Mouse (Mus musculus) ES-E14 (cell line): ENCODE data around the gene Adcy4. TPM values are rescaled to one million over a fixed set of nuclear protein-coding genes. Genes with fewer than 3 reads are reported as not detected.

Experiments
- DNase-seq: peaks from one replicate; pipeline ENCODE4 v3.0.0-alpha.2; 2013; ENCODE audit warnings: low read depth, low spot score
- H3K27ac ChIP-seq: 2 replicates; pipeline ENCODE4 v1.5.1; 2012; ENCODE audit warnings: low read depth, mild to moderate bottlenecking, low read length, moderate library complexity, mixed read lengths; ENCODE audit not compliant: poor library complexity, insufficient read depth, severe bottlenecking
- H3K36me3 ChIP-seq: 2 replicates; pipeline ENCODE4 v1.6.1; 2012; ENCODE audit warnings: mild to moderate bottlenecking, low read length, moderate library complexity, mixed read lengths; ENCODE audit not compliant: control insufficient read depth, poor library complexity, insufficient read depth, severe bottlenecking
- H3K4me1 ChIP-seq, 2 experiments: fragments of 150-350 bp in 1 of 2; sonication (generic) in 1 of 2; 2 replicates each; pipeline ENCODE4 v1.6.1; 2012; ENCODE audit warnings: low read length in 2 of 2, mild to moderate bottlenecking in 1 of 2, mixed read lengths in 1 of 2; ENCODE audit not compliant: control insufficient read depth in 2 of 2, insufficient read depth in 2 of 2, poor library complexity in 1 of 2
- H3K4me3 ChIP-seq, 2 experiments: fragments of 150-350 bp in 1 of 2; sonication (generic) in 1 of 2; 2 replicates each; pipeline ENCODE4 v1.5.1; 2012; ENCODE audit warnings: low read length in 2 of 2, low read depth in 1 of 2, mild to moderate bottlenecking in 1 of 2, mixed read lengths in 1 of 2; ENCODE audit not compliant: insufficient read depth in 1 of 2, poor library complexity in 1 of 2, severe bottlenecking in 1 of 2
- H3K9ac ChIP-seq: 2 replicates; pipeline ENCODE4 v1.6.1; 2012; ENCODE audit warnings: low read depth, mild to moderate bottlenecking, low read length, mixed read lengths; ENCODE audit not compliant: poor library complexity, insufficient read depth, severe bottlenecking
- H3K9me3 ChIP-seq: fragments of 150-350 bp; sonication (generic); 2 replicates; pipeline ENCODE4 v1.6.1; 2012; ENCODE audit warnings: low read depth, mild to moderate bottlenecking, low read length; ENCODE audit not compliant: control insufficient read depth, insufficient read depth
- CHD2 ChIP-seq: IDR thresholded peaks from 2 replicates; pipeline ENCODE4 v1.6.1; 2014; ENCODE audit warnings: mild to moderate bottlenecking, low read depth, low read length, inconsistent platforms
- HCFC1 ChIP-seq: IDR thresholded peaks from 2 replicates; pipeline ENCODE4 v1.6.1; 2012; ENCODE audit warnings: low read length, inconsistent platforms, borderline replicate concordance; ENCODE audit not compliant: insufficient read depth
- MAFK ChIP-seq: IDR thresholded peaks from 2 replicates; pipeline ENCODE4 v1.6.1; 2014; ENCODE audit warnings: mild to moderate bottlenecking, low read depth, low read length, inconsistent platforms; ENCODE audit not compliant: insufficient read depth
- ZC3H11A ChIP-seq: IDR thresholded peaks from 2 replicates; pipeline ENCODE4 v1.6.1; 2012; ENCODE audit warnings: low read depth, mild to moderate bottlenecking, inconsistent platforms, low read length, borderline replicate concordance
- ZNF384 ChIP-seq: IDR thresholded peaks from 2 replicates; pipeline ENCODE4 v1.6.1; 2012; ENCODE audit warnings: low read depth, low read length, inconsistent platforms
- in situ Hi-C, 2 experiments: fragments of 600-800 bp; cut with MboI; formaldehyde crosslinking; loops; one replicate each; pipeline ENCODE4 v1.15.1; 2025; ENCODE audit warnings: low sequenced_read_pairs in 2 of 2, inconsistent platforms in 1 of 2; ENCODE audit not compliant: unreplicated experiment in 2 of 2
- total RNA-seq: library from RNA; depleted of rRNA; stranded (reverse); fragments of 300-350 nt; gene quantifications from 2 replicates; pipeline ENCODE4 v1.2.3, GENCODE M21; 2012

Gene Adcy4
- total RNA-seq, 1 experiment = 0.27 TPM

DNA sequence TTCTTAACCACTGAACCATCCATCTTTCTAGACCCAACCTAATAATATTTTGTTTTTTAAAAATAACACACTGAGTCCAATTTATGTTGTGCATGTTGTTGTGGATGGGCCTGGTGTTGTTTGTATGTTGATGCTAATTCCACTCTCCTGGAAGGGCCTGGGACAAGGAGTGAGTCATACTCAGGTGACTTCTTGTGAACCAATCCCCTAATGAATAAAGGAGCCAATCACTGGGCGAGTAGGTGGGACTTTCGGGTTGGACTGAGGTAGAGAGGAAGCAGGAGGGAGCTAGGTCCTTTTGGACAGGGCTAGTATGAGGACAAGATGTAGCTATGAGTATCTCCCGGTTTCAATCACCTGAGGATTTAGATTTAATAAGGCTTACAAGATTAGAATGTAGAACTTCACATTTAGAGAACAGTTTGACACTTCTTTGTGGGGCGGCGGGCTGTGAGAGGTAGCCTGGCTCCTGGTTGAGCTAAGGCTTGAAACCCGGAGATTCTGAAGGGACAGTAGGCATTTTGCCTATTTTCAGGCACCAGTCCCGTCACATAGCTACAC is 36.0 kb upstream of the Adcy4 start:
- H3K36me3 ChIP-seq = no peaks in the 10 kb centered on the region
- H3K4me3 ChIP-seq = no peak overlapping the region
- no peak for DNase-seq
- H3K9ac ChIP-seq = no peak overlapping the region
- no peaks in the 10 kb centered on the region for H3K9me3 ChIP-seq
- peaks cover 0 to 5% of the 10 kb centered on the region in 2 experiments; a peak in 1 of 4 replicates for H3K4me1 ChIP-seq
- TF ChIP-seq ZC3H11A (no peak), MAFK (no peak), HCFC1 (no peak), CHD2 (no peak), ZNF384 (no peak)
- in situ Hi-C loops = no loop called here
- H3K27ac ChIP-seq = no peak overlapping the region

DNA sequence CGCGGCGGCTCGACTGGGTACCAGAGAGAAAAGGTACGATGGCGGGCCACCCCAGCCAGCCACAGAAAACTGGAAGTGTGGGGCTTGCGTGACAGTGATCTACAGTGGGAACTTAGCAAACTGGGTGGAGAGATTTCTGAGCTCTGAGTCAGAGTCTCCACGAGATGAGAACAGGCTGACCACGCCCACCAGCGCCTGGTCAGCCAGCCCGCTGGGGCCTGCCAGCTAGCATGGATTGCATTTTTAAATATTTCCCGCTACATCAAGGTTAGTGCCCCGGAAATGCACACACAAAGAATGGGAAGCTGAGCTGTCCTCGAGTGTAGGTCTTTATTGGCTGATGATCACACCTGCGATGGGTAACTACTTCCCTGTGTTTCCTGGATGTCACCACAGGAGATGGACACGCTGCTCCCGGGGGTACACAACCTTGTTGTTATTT is 31.4 kb upstream of the Adcy4 start:
- Histone ChIP-seq H3K27ac (no peak overlapping the region; the same call in 1 of the 2 replicates), H3K9ac (peak overlapping the region; percentile 66), H3K9me3 (peaks cover 2% of the 10 kb centered on the region; the same call in 1 of the 2 replicates), H3K4me1 (peaks cover 0 to 5% of the 10 kb centered on the region in 2 experiments; a peak in 1 of 4 replicates), H3K4me3 (peak overlapping the region; percentile 62 to 64), H3K36me3 (no peaks in the 10 kb centered on the region)
- TF ChIP-seq MAFK = no peak
- no peak for TF ChIP-seq CHD2
- no peak for TF ChIP-seq ZC3H11A
- no peak for TF ChIP-seq ZNF384
- no peak for TF ChIP-seq HCFC1
- DNase-seq = no peak
- in situ Hi-C loops = no loop called here

DNA sequence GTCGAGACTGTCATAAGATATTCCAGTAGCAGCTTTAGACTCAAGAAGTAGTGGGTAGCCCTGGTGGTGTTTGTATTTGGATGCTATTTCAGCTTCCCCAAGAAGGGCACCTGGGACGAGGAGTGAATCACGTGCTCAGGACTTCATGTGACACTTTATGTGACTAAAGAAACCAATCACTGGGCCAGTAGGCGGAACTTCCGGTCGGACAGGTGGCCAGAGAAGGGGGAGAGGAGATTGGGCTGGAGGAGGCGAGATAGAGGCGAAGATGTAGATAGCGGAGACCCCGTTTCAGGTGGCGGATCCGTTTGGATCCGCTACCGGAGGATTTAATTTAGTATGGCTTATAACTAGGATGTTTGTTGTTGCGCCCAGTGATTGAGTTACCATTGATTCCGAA is 31.0 kb upstream of the Adcy4 start:
- H3K9ac ChIP-seq = peak overlapping the region; percentile 66
- in situ Hi-C loops = no loop called here
- H3K4me1 ChIP-seq = peaks cover 0 to 5% of the 10 kb centered on the region in 2 experiments; a peak in 1 of 4 replicates
- H3K4me3 ChIP-seq = peak overlapping the region; percentile 62 to 64
- H3K36me3 ChIP-seq = no peaks in the 10 kb centered on the region
- TF ChIP-seq ZNF384 (no peak), CHD2 (no peak), HCFC1 (no peak), MAFK (no peak), ZC3H11A (no peak)
- no peak overlapping the region for H3K27ac ChIP-seq
- DNase-seq = no peak
- peaks cover 2% of the 10 kb centered on the region; the same call in 1 of the 2 replicates for H3K9me3 ChIP-seq

DNA sequence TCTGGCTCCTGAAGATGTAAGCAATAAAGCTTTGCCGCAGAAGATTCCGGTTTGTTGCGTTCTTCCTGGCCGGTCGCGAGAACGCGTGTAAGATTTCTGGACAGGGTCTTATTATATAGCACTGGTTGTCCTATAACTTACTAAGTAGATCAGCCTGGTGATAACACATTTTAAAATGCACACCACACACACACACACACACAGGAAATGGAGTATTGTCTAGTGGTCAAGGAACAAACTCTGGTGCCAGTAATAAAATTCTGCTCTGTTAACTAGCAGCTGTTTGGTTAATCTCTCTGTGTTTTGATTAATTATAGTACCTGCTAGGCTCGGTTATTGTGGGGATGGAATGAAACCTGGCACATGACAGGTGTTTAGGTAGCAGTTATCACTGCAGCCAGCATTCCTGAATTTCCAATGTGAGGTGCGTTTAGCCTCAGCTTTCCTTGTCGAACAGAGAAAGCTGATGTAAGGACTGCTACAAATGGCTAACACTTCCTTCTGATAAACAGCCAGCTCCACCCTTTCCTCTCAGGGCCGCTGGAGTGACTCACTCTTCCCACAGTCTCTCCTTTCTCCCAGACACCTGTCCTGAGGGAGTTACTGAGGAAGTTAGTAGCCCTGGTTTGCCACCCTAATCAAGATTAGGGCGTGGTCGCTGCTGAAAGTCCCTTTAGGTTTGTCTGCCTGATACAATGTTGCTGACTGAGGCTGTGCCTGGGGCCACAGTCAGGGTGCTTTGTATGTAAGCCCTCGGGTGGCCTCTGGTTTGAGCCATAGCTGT is 11.7 kb upstream of the Adcy4 start:
- no peak for DNase-seq
- no peak overlapping the region for H3K9ac ChIP-seq
- H3K36me3 ChIP-seq = no peaks in the 10 kb centered on the region
- H3K4me1 ChIP-seq = no peaks in the 10 kb centered on the region
- TF ChIP-seq ZC3H11A (no peak), ZNF384 (no peak)
- no peak overlapping the region for H3K4me3 ChIP-seq
- in situ Hi-C loops = no loop called here
- H3K9me3 ChIP-seq = peaks cover 4% of the 10 kb centered on the region; the same call in 1 of the 2 replicates
- no peak overlapping the region for H3K27ac ChIP-seq

DNA sequence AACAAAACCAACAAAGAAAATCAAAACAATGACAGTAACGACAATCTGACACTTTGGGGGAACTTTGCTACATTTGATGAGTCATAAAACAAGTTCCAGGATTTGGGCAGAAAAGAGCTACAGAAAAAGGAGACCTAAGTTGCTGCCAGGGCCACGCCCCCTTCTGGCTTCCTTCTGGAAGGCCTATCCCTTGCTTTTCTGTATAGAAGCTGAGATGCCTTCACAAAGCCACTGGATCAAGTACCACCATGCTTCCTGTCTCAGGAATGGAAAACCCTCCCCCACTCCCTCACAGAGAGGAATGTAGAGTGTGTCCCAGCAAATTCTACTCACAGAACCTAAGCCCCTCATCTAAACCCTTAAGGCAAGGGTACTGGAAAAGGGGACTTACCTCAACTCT is 10.1 kb upstream of the Adcy4 start:
- no peak overlapping the region for H3K9ac ChIP-seq
- TF ChIP-seq CHD2 (no peak), MAFK (no peak), HCFC1 (no peak), ZNF384 (no peak), ZC3H11A (no peak)
- no peak for DNase-seq

More for the DNA sequence above, 10.1 kb upstream of the Adcy4 start:
- Histone ChIP-seq H3K36me3 (no peaks in the 10 kb centered on the region), H3K27ac (no peak overlapping the region), H3K4me1 (no peaks in the 10 kb centered on the region), H3K9me3 (peaks cover 4% of the 10 kb centered on the region; the same call in 1 of the 2 replicates), H3K4me3 (no peak overlapping the region)
- in situ Hi-C loops = no loop called here
